In genomic region chr2:93035631-93036030, GRCm38 (mm10) we compare ENCODE assay signal across 8 mouse cellular contexts. TPM values are rescaled to one million over a fixed set of nuclear protein-coding genes. Genes with fewer than 3 reads are reported as not detected.
DNase-seq lines count a peak whose midpoint lies in the region; ATAC-seq and TF ChIP-seq lines count a peak whose summit lies in the region.

No protein-coding gene starts in this region.

- H3K9me3 ChIP-seq in liver, embryonic 12.5 days (replicated peaks), result no peaks in the 10 kb centered on the region
- no peaks in the 10 kb centered on the region for H3K9me3 ChIP-seq in liver, postnatal 0 days (ENCODE audit: low read length)
- no peaks in the 10 kb centered on the region for H3K9me3 ChIP-seq in heart, embryonic 13.5 days
- no peaks in the 10 kb centered on the region for H3K9me3 ChIP-seq in midbrain, embryonic 15.5 days

- no peaks in the 10 kb centered on the region for H3K36me3 ChIP-seq in liver, embryonic 12.5 days
- H3K36me3 ChIP-seq in liver, postnatal 0 days (replicated peaks; ENCODE audit: insufficient read depth, low read length), result no peaks in the 10 kb centered on the region
- no peaks in the 10 kb centered on the region; the same call in 1 of the 2 replicates for H3K36me3 ChIP-seq in heart, embryonic 13.5 days
- H3K36me3 ChIP-seq in midbrain, embryonic 15.5 days (replicated peaks), result no peaks in the 10 kb centered on the region

- DNase-seq in liver, postnatal 0 days, result no peak
- peak; percentile 65 for DNase-seq in kidney, postnatal 14 days
- no peak for DNase-seq in frontal cortex, postnatal 14 days (ENCODE audit: low spot score in 2 of 2)
- no peak for DNase-seq in thymus, postnatal 36 days
- no peak for DNase-seq in natural killer cell, adult 2 months (ENCODE audit: low spot score in 2 of 2)

- no peak overlapping the region for H3K4me3 ChIP-seq in liver, embryonic 12.5 days
- no peak overlapping the region for H3K4me3 ChIP-seq in liver, postnatal 0 days (ENCODE audit: low read depth, low read length)
- no peak overlapping the region for H3K4me3 ChIP-seq in heart, embryonic 13.5 days
- H3K4me3 ChIP-seq in midbrain, embryonic 15.5 days, result no peak overlapping the region

- no peak for TF ChIP-seq EP300 in liver, postnatal 0 days (IDR thresholded peaks at IDR 0.05; ENCODE audit: low read depth)

- TF ChIP-seq CTCF in liver, postnatal 0 days (IDR thresholded peaks at IDR 0.05; ENCODE audit: low read depth), result no peak

- 0 out of 2 replicates have a peak overlapping the region, but pooled peaks have one; percentile 20 for H3K9ac ChIP-seq in liver, embryonic 12.5 days
- no peak overlapping the region for H3K9ac ChIP-seq in liver, postnatal 0 days (replicated peaks)
- peak overlapping the region; percentile 15 for H3K9ac ChIP-seq in heart, embryonic 13.5 days
- no peak overlapping the region for H3K9ac ChIP-seq in midbrain, embryonic 15.5 days

- H3K4me2 ChIP-seq in liver, embryonic 12.5 days, result no peak overlapping the region
- no peak overlapping the region for H3K4me2 ChIP-seq in liver, postnatal 0 days (ENCODE audit: low read depth, low read length)
- peak overlapping the region; percentile 18; the same call in 1 of the 2 replicates for H3K4me2 ChIP-seq in heart, embryonic 13.5 days
- no peak overlapping the region for H3K4me2 ChIP-seq in midbrain, embryonic 15.5 days

- WGBS in liver, embryonic 12.5 days (ENCODE audit: insufficient replicate concordance), result 49% methylated on average over 7 of the region's 7 CpGs
- WGBS in liver, postnatal 0 days (ENCODE audit: insufficient replicate concordance), result 38% methylated on average over 7 of the region's 7 CpGs
- WGBS in heart, embryonic 13.5 days, result 34% methylated on average over 7 of the region's 7 CpGs
- 18% methylated on average over 7 of the region's 7 CpGs for WGBS in midbrain, embryonic 15.5 days

- H3K4me1 ChIP-seq in liver, embryonic 12.5 days, result peaks cover 49% of the 10 kb centered on the region
- peaks cover 4% of the 10 kb centered on the region; the same call in 1 of the 2 replicates for H3K4me1 ChIP-seq in liver, postnatal 0 days (ENCODE audit: insufficient read depth)
- H3K4me1 ChIP-seq in heart, embryonic 13.5 days, result peaks cover 79% of the 10 kb centered on the region
- H3K4me1 ChIP-seq in midbrain, embryonic 15.5 days, result peaks cover 13% of the 10 kb centered on the region

- no peaks in the 10 kb centered on the region for H3K27me3 ChIP-seq in liver, embryonic 12.5 days (replicated peaks)
- H3K27me3 ChIP-seq in liver, postnatal 0 days (ENCODE audit: insufficient read depth, low read length), result no peaks in the 10 kb centered on the region
- H3K27me3 ChIP-seq in heart, embryonic 13.5 days (replicated peaks), result no peaks in the 10 kb centered on the region
- no peaks in the 10 kb centered on the region for H3K27me3 ChIP-seq in midbrain, embryonic 15.5 days (replicated peaks)

- no peak overlapping the region for H3K27ac ChIP-seq in liver, embryonic 12.5 days
- H3K27ac ChIP-seq in liver, postnatal 0 days (ENCODE audit: low read depth), result no peak overlapping the region
- peak overlapping the region; percentile 21; the same call in 1 of the 2 replicates for H3K27ac ChIP-seq in heart, embryonic 13.5 days (replicated peaks)
- H3K27ac ChIP-seq in midbrain, embryonic 15.5 days, result no peak overlapping the region

- ATAC-seq in liver, embryonic 12.5 days, result peak; percentile 60
- no peak for ATAC-seq in liver, postnatal 0 days
- no peak; the same call in 1 of the 2 replicates for ATAC-seq in heart, embryonic 13.5 days (ENCODE audit: extremely low read depth, insufficient number of reproducible peaks, low FRiP score, low TSS enrichment)
- peak; percentile 20 for ATAC-seq in midbrain, embryonic 15.5 days (replicated peaks)

RNA-seq across cellular contexts. Expression of gene Prdm11, which starts 10.3 kb away (rescaled TPM):
- polyA plus RNA-seq in liver, embryonic 12.5 days (2016; fragmentation: Nextera tagmentation; extraction: Ambion mirVana), result 8.0 and 9.2 TPM in 2 replicates
- polyA plus RNA-seq in liver, postnatal 0 days (2015; fragmentation: Nextera tagmentation; extraction: Ambion mirVana), result 0.86 and 1.2 TPM in 2 replicates
- polyA plus RNA-seq in heart, embryonic 13.5 days (2015; fragmentation: Nextera tagmentation; extraction: Ambion mirVana), result 2.8 and 3.6 TPM in 2 replicates
- polyA plus RNA-seq in midbrain, embryonic 15.5 days (2015; fragmentation: Nextera tagmentation; extraction: Ambion mirVana), result 3.5 and 3.7 TPM in 2 replicates

Comparison
In these comparisons a context has a peak if more than half of its experiments do, and no peak if none do; other contexts are left out.
1. ATAC-seq: peak in liver, embryonic 12.5 days (single experiment) and midbrain, embryonic 15.5 days (single experiment); none in liver, postnatal 0 days (single experiment) and heart, embryonic 13.5 days (single experiment).
2. H3K9ac ChIP-seq: peak in liver, embryonic 12.5 days (single experiment) and heart, embryonic 13.5 days (single experiment); none in liver, postnatal 0 days (single experiment) and midbrain, embryonic 15.5 days (single experiment).